Mouse (Mus musculus): ENCODE data around the gene Stx1a.
A peak's percentile ranks its signal among the peaks of the same experiment; 100 is the strongest.

DNA sequence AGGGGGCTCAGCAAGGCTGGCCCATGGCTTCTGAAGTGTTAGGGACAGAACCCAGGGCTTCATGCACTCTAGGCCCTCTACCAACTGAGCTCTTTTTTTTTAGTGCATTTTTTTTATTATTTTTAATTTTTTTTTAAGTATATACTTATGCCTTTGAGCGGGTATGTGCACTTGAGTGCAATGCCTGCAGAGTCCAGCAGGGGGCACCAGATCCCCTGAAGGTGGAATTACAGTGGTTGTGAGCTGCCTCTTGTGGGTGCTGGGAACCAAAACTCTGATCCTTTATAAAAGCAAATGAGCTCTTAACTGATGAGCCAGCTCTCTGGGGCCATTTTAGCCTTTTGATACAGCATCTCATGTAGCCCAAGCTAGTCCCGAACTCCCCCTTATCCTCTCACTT is 11.3 kb downstream of the Stx1a start:
- TF ChIP-seq CTCF (conservative IDR thresholded peaks at IDR 0.05; ENCODE audit: insufficient read depth, insufficient read length, low read depth, low read length): peak; percentile 27; the same call in 1 of the 2 replicates
- TF ChIP-seq POLR2A (IDR thresholded peaks at IDR 0.05; ENCODE audit: low read depth, low read length): no peak
